Mouse (Mus musculus) gastrocnemius, adult 2 months (tissue): ENCODE measurements around the gene Chmp4b. TPM values are rescaled to one million over a fixed set of nuclear protein-coding genes. Genes with fewer than 3 reads are reported as not detected.
A peak's percentile ranks its signal among the peaks of the same experiment; 100 is the strongest.

Experiments
- DNase-seq: peaks from one replicate; pipeline ENCODE4 v3.0.0; 2022
- H3K27ac ChIP-seq: fragments of 200-600 bp; 2 replicates; pipeline ENCODE4 v1.8.1; 2022; ENCODE audit warnings: mild to moderate bottlenecking
- H3K4me3 ChIP-seq: fragments of 200-600 bp; 2 replicates; pipeline ENCODE4 v1.8.1; 2022; ENCODE audit warnings: mild to moderate bottlenecking, moderate library complexity
- CTCF ChIP-seq: fragments of 200-600 bp; IDR thresholded peaks from 2 replicates; pipeline ENCODE4 v1.8.1; 2022; ENCODE audit warnings: antibody characterized with exemption, mild to moderate bottlenecking, moderate library complexity
- intact Hi-C: fragments of 180-260 bp; cut with DNase I; formaldehyde crosslinking; loops from one replicate; pipeline ENCODE4 v1.15.1; 2025
- total RNA-seq, 2 experiments: library from RNA; stranded (reverse); gene quantifications; 2 replicates each; pipeline ENCODE4 v1.2.3; 2021

Chmp4b gene
- total RNA-seq, 2 experiments from 2014 or later = 111 to 119 TPM

- H3K27ac ChIP-seq = no peak overlapping the region
These were observed 42.4 kb downstream of the Chmp4b start for GRCm38 (mm10) chr2:154693941-154694256.

GRCm38 (mm10) chr2:154695690-154696089 lies 44.2 kb downstream of the Chmp4b start:
- DNase-seq = no peak
- H3K27ac ChIP-seq = no peak overlapping the region
- TF ChIP-seq CTCF = no peak
- intact Hi-C loops = no loop called here
- no peak overlapping the region for H3K4me3 ChIP-seq

More at GRCm38 (mm10) chr2:154693941-154694256, 42.4 kb downstream of the Chmp4b start:
- no peak for TF ChIP-seq CTCF
- DNase-seq = peak; percentile 68
- no peak overlapping the region for H3K4me3 ChIP-seq
- intact Hi-C loops = no loop called here

- no peak for TF ChIP-seq CTCF
- Histone ChIP-seq H3K4me3 (no peak overlapping the region), H3K27ac (no peak overlapping the region)
- no peak for DNase-seq
- intact Hi-C loops = no loop called here
These were observed 45.2 kb downstream of the Chmp4b start for GRCm38 (mm10) chr2:154696660-154697059.

GRCm38 (mm10) chr2:154699360-154699759 lies 47.9 kb downstream of the Chmp4b start:
- Histone ChIP-seq H3K4me3 (no peak overlapping the region), H3K27ac (no peak overlapping the region)
- intact Hi-C loops = no loop called here
- TF ChIP-seq CTCF = no peak
- no peak for DNase-seq

GRCm38 (mm10) chr2:154700177-154700576 lies 48.7 kb downstream of the Chmp4b start:
- DNase-seq = no peak
- Histone ChIP-seq H3K27ac (no peak overlapping the region), H3K4me3 (no peak overlapping the region)
- TF ChIP-seq CTCF = no peak
- intact Hi-C loops = no loop called here

GRCm38 (mm10) chr2:154702637-154703315 lies 51.3 kb downstream of the Chmp4b start:
- TF ChIP-seq CTCF = peak; percentile 95
- intact Hi-C loops = loop anchor here (1.0 to 2.0 kb wide), 2 partner anchors 152 to 241 kb away; no protein-coding TSS in a partner anchor
- no peak overlapping the region for H3K27ac ChIP-seq
- DNase-seq = peak; percentile 76
- peak overlapping the region; percentile 38 for H3K4me3 ChIP-seq

GRCm38 (mm10) chr2:154706526-154707280 lies 55.2 kb downstream of the Chmp4b start:
- Histone ChIP-seq H3K27ac (no peak overlapping the region), H3K4me3 (no peak overlapping the region)
- no peak for TF ChIP-seq CTCF
- intact Hi-C loops = no loop called here
- no peak for DNase-seq

- Histone ChIP-seq H3K27ac (no peak overlapping the region), H3K4me3 (no peak overlapping the region)
- no peak for DNase-seq
- intact Hi-C loops = no loop called here
- no peak for TF ChIP-seq CTCF
These were observed 55.8 kb downstream of the Chmp4b start for GRCm38 (mm10) chr2:154707284-154707683.

- intact Hi-C loops = no loop called here
- Histone ChIP-seq H3K4me3 (no peak overlapping the region), H3K27ac (no peak overlapping the region)
- TF ChIP-seq CTCF = no peak
- DNase-seq = no peak
These were observed 56.4 kb downstream of the Chmp4b start for GRCm38 (mm10) chr2:154707830-154708385.

- no peak for DNase-seq
- H3K4me3 ChIP-seq = no peak overlapping the region
- TF ChIP-seq CTCF = no peak
- intact Hi-C loops = loop anchor here (5.0 kb wide), 1 partner anchor 46 kb away; no protein-coding TSS in a partner anchor
- no peak overlapping the region for H3K27ac ChIP-seq
These were observed 60.2 kb downstream of the Chmp4b start for GRCm38 (mm10) chr2:154711701-154712100.

GRCm38 (mm10) chr2:154712271-154712677 lies 60.8 kb downstream of the Chmp4b start:
- DNase-seq = peak; percentile 73
- H3K4me3 ChIP-seq = peak overlapping the region; percentile 70
- intact Hi-C loops = loop anchor here (5.0 kb wide), 1 partner anchor 45 kb away; no protein-coding TSS in a partner anchor
- peak; percentile 69 for TF ChIP-seq CTCF
- peak overlapping the region; percentile 67 for H3K27ac ChIP-seq

GRCm38 (mm10) chr2:154713083-154713482 lies 61.6 kb downstream of the Chmp4b start:
- intact Hi-C loops = loop anchor here (1.0 to 5.0 kb wide), 2 partner anchors 44 to 142 kb away; no protein-coding TSS in a partner anchor
- no peak for DNase-seq
- peak; percentile 51 for TF ChIP-seq CTCF
- no peak overlapping the region for H3K4me3 ChIP-seq
- no peak overlapping the region for H3K27ac ChIP-seq

- TF ChIP-seq CTCF = no peak
- Histone ChIP-seq H3K27ac (no peak overlapping the region), H3K4me3 (no peak overlapping the region)
- intact Hi-C loops = loop anchor here (1.0 to 5.0 kb wide), 2 partner anchors 43 to 141 kb away; no protein-coding TSS in a partner anchor
- DNase-seq = no peak
These were observed 62.5 kb downstream of the Chmp4b start for GRCm38 (mm10) chr2:154713964-154714363.
